Mouse (Mus musculus) olfactory bulb, adult 2 months (tissue): ENCODE measurements around the gene AI464131. TPM values are rescaled to one million over a fixed set of nuclear protein-coding genes. Genes with fewer than 3 reads are reported as not detected.

ENCODE experiments used
- H3K27ac ChIP-seq: fragments of 200-500 bp; 2 replicates; pipeline ENCODE4 v1.5.1; 2012; ENCODE audit warnings: low read depth, low read length; ENCODE audit not compliant: insufficient read depth
- H3K4me1 ChIP-seq: fragments of 200-500 bp; 2 replicates; pipeline ENCODE4 v1.6.1; 2012; ENCODE audit warnings: low read length; ENCODE audit not compliant: control insufficient read depth, insufficient read depth
- H3K4me3 ChIP-seq: fragments of 200-500 bp; 2 replicates; pipeline ENCODE4 v1.5.1; 2012; ENCODE audit warnings: mild to moderate bottlenecking, low read depth, low read length, moderate library complexity; ENCODE audit not compliant: insufficient read depth
- CTCF ChIP-seq: fragments of 200-500 bp; IDR thresholded peaks from 2 replicates; pipeline ENCODE4 v1.5.1; 2012; ENCODE audit warnings: low read depth, mild to moderate bottlenecking, low read length, moderate library complexity; ENCODE audit not compliant: insufficient read depth
- POLR2A ChIP-seq: fragments of 200-500 bp; IDR thresholded peaks from 2 replicates; pipeline ENCODE4 v1.6.1; 2012; ENCODE audit warnings: mild to moderate bottlenecking, low read depth, low read length, moderate library complexity; ENCODE audit not compliant: insufficient read depth
- WGBS: fragments of 180-500 bp; shearing (Covaris S2); methylation state at CpG from one replicate; pipeline ENCODE4 v1.1.7; 2018; 5-methylcytosine and 5-hydroxymethylcytosine counted together
- polyA plus RNA-seq: library from polyadenylated mRNA; stranded (reverse); fragments of >200 nt; gene quantifications from 2 replicates; pipeline ENCODE4 v1.2.4, GENCODE M21; 2012; ENCODE audit warnings: low replicate concordance; ENCODE audit not compliant: missing spikeins, insufficient read depth, insufficient read length

Gene AI464131
- polyA plus RNA-seq, result not detected in 2 replicates

- Histone ChIP-seq H3K27ac (no peak within 1 kb of the TSS), H3K4me3 (peak within 1 kb of the TSS; percentile 51), H3K4me1 (peaks cover 31% of the 10 kb centered on the region)
- WGBS, result 1% methylated on average over 18 of the region's 18 CpGs
- TF ChIP-seq POLR2A, result no peak
- no peak for TF ChIP-seq CTCF
These were observed at the start of gene AI464131 for GRCm38 (mm10) chr4:41502986-41503412. AI464131 (minus strand) TSS chr4:41503076.

GRCm38 (mm10) chr4:41552529-41552928 lies 49.7 kb upstream of the AI464131 start:
- 36% methylated on average over 6 of the region's 6 CpGs for WGBS
- Histone ChIP-seq H3K4me3 (no peak overlapping the region), H3K27ac (no peak overlapping the region), H3K4me1 (peaks cover 21% of the 10 kb centered on the region)
- TF ChIP-seq CTCF (peak; percentile 71), POLR2A (no peak)

GRCm38 (mm10) chr4:41547086-41547485 lies 44.2 kb upstream of the AI464131 start:
- Histone ChIP-seq H3K4me3 (no peak overlapping the region), H3K4me1 (peaks cover 13% of the 10 kb centered on the region), H3K27ac (no peak overlapping the region)
- 90% methylated on average over 1 of the region's 1 CpGs for WGBS
- TF ChIP-seq POLR2A, result no peak
- no peak for TF ChIP-seq CTCF

- Histone ChIP-seq H3K4me1 (peaks cover 14% of the 10 kb centered on the region), H3K4me3 (no peak overlapping the region), H3K27ac (no peak overlapping the region)
- TF ChIP-seq POLR2A (no peak), CTCF (no peak)
- WGBS, result 32% methylated on average over 8 of the region's 8 CpGs
These were observed 43.1 kb upstream of the AI464131 start for GRCm38 (mm10) chr4:41545985-41546384.

GRCm38 (mm10) chr4:41542136-41542535 lies 39.3 kb upstream of the AI464131 start:
- Histone ChIP-seq H3K4me3 (no peak overlapping the region), H3K27ac (no peak overlapping the region), H3K4me1 (peaks cover 19% of the 10 kb centered on the region)
- no peak for TF ChIP-seq POLR2A
- TF ChIP-seq CTCF, result no peak
- 59% methylated on average over 8 of the region's 8 CpGs for WGBS

- TF ChIP-seq POLR2A (no peak), CTCF (no peak)
- Histone ChIP-seq H3K27ac (no peak overlapping the region), H3K4me1 (peaks cover 17% of the 10 kb centered on the region), H3K4me3 (no peak overlapping the region)
- 83% methylated on average over 5 of the region's 5 CpGs for WGBS
These were observed 32.0 kb upstream of the AI464131 start for GRCm38 (mm10) chr4:41534866-41535265.

GRCm38 (mm10) chr4:41532420-41532819 lies 29.5 kb upstream of the AI464131 start:
- H3K4me1 ChIP-seq, result peaks cover 20% of the 10 kb centered on the region
- no peak overlapping the region for H3K4me3 ChIP-seq
- TF ChIP-seq CTCF (no peak), POLR2A (no peak)
- 53% methylated on average over 6 of the region's 6 CpGs for WGBS
- no peak overlapping the region for H3K27ac ChIP-seq

GRCm38 (mm10) chr4:41527996-41528395 lies 25.1 kb upstream of the AI464131 start:
- no peak overlapping the region for H3K27ac ChIP-seq
- no peak for TF ChIP-seq CTCF
- no peak for TF ChIP-seq POLR2A
- no peak overlapping the region for H3K4me3 ChIP-seq
- peaks cover 28% of the 10 kb centered on the region for H3K4me1 ChIP-seq
- 58% methylated on average over 8 of the region's 8 CpGs for WGBS

- peaks cover 24% of the 10 kb centered on the region for H3K4me1 ChIP-seq
- no peak for TF ChIP-seq POLR2A
- H3K27ac ChIP-seq, result no peak overlapping the region
- 60% methylated on average over 13 of the region's 13 CpGs for WGBS
- H3K4me3 ChIP-seq, result no peak overlapping the region
These were observed 24.2 kb upstream of the AI464131 start for GRCm38 (mm10) chr4:41527076-41527475.

GRCm38 (mm10) chr4:41526553-41526952 lies 23.7 kb upstream of the AI464131 start:
- no peak overlapping the region for H3K27ac ChIP-seq

More at GRCm38 (mm10) chr4:41526553-41526952, 23.7 kb upstream of the AI464131 start:
- no peak overlapping the region for H3K4me3 ChIP-seq
- TF ChIP-seq POLR2A (no peak), CTCF (no peak)
- peaks cover 26% of the 10 kb centered on the region for H3K4me1 ChIP-seq
- WGBS, result 26% methylated on average over 7 of the region's 7 CpGs
